Mouse (Mus musculus) forebrain, embryonic 11.5 days (tissue): ENCODE results near the gene Oas1h. TPM values are rescaled to one million over a fixed set of nuclear protein-coding genes. Genes with fewer than 3 reads are reported as not detected.
"Not testable (repeated sequence)": the region's sequence is repeated elsewhere in the genome, so short reads cannot be mapped to it uniquely, and the experiment has no call there.

ENCODE experiments used
- ATAC-seq: fragments of 200-750 bp; cut with Nextera tagmentation; replicated peaks from 2 replicates; pipeline ENCODE4 v1.8.0; 2017; ENCODE audit warnings: moderate TSS enrichment; ENCODE audit not compliant: low FRiP score
- DNase-seq: peaks from one replicate; pipeline ENCODE4 v3.0.0-alpha.2; 2017; ENCODE audit warnings: low spot score
- H3K27ac ChIP-seq: fragments of 300-500 bp; sonication (generic); 2 replicates; pipeline ENCODE4 v1.5.1; 2014; ENCODE audit warnings: low read depth, low read length
- H3K27me3 ChIP-seq: fragments of 300-500 bp; sonication (generic); 2 replicates; pipeline ENCODE4 v1.6.1; 2014; ENCODE audit warnings: mild to moderate bottlenecking, low read length, mixed read lengths; ENCODE audit not compliant: control insufficient read depth, insufficient read depth
- H3K36me3 ChIP-seq: fragments of 300-500 bp; sonication (generic); 2 replicates; pipeline ENCODE4 v1.6.1; 2014; ENCODE audit warnings: mild to moderate bottlenecking, low read length, moderate library complexity, mixed read lengths; ENCODE audit not compliant: control insufficient read depth, insufficient read depth
- H3K4me1 ChIP-seq: fragments of 300-500 bp; sonication (generic); replicated peaks from 2 replicates; pipeline ENCODE4 v1.6.1; 2014; ENCODE audit warnings: low read length, mixed read lengths; ENCODE audit not compliant: control insufficient read depth, insufficient read depth
- H3K4me2 ChIP-seq: fragments of 300-500 bp; sonication (generic); 2 replicates; pipeline ENCODE4 v1.6.1; 2014; ENCODE audit warnings: low read depth, mild to moderate bottlenecking, low read length, moderate library complexity, mixed read lengths; ENCODE audit not compliant: severe bottlenecking
- H3K4me3 ChIP-seq: fragments of 300-500 bp; sonication (generic); 2 replicates; pipeline ENCODE4 v1.5.1; 2014; ENCODE audit warnings: low read depth, low read length
- H3K9ac ChIP-seq: fragments of 300-500 bp; sonication (generic); 2 replicates; pipeline ENCODE4 v1.6.1; 2014; ENCODE audit warnings: low read length
- H3K9me3 ChIP-seq: fragments of 300-500 bp; sonication (generic); 2 replicates; pipeline ENCODE4 v1.6.1; 2016; ENCODE audit warnings: low read length, mixed read lengths; ENCODE audit not compliant: control insufficient read depth
- WGBS: fragments of 180-500 bp; shearing (Covaris S2); extraction: QIAGEN DNeasy Blood & Tissue Kit; methylation state at CpG from one replicate; pipeline ENCODE4 v1.1.7; 2014; 5-methylcytosine and 5-hydroxymethylcytosine counted together
- polyA plus RNA-seq: library from polyadenylated mRNA; unstranded; fragments of >200 nt; fragmentation: Nextera tagmentation; extraction: Ambion mirVana; gene quantifications from 2 replicates; pipeline ENCODE4 v1.2.1, GENCODE M21; 2014

The Oas1h gene
- polyA plus RNA-seq, 1 experiment from 2014 or later: not detected

DNA sequence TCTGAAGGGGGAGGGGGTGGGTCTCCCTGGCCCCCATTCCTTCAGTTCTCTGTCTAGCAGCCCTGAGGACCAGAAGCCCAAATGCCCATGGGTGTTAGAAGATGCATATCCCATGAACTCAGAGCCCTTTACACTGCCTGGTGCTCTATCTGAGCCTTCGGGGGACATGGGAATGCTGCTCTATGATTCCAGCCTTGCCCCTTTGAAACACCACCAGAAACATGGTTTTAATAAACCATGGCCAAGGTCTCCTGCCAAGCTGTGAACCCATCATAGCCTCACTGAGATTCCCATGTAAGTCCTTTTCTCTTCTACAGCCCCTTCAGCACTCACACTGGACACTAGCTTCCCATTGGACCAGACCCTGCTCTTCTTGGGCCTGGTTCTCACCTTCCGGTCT is 28.8 kb downstream of the Oas1h start:
- H3K9me3 ChIP-seq: no peaks in the 10 kb centered on the region
- no peak overlapping the region for H3K9ac ChIP-seq
- peak; percentile 37 for DNase-seq
- no peak overlapping the region for H3K4me3 ChIP-seq
- no peak overlapping the region for H3K4me2 ChIP-seq
- 91% methylated on average over 2 of the region's 2 CpGs for WGBS
- no peak overlapping the region for H3K27ac ChIP-seq
- no peaks in the 10 kb centered on the region for H3K27me3 ChIP-seq
- no peak for ATAC-seq
- H3K4me1 ChIP-seq: no peaks in the 10 kb centered on the region
- H3K36me3 ChIP-seq: no peaks in the 10 kb centered on the region

DNA sequence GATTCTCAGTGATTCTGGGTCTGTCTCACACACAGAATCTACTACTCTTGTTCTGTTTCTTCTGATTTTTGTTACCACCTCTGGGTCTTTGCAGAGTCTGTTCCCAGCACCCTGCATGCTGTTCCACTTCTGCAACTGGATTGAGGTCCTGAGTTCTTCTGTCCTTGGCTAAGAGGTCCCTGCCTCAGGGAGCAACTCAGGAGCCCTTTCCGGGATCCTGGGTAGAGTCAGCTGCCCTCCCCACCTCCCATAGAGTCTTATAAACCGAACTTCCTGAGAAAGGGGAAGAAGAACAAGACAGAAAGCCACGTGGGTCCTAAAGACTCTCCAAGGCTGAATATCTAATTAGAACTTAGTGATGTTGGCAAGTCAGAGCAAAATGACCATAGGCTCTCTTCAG is 29.8 kb downstream of the Oas1h start:
- Histone ChIP-seq H3K27me3 (no peaks in the 10 kb centered on the region), H3K36me3 (no peaks in the 10 kb centered on the region), H3K4me1 (no peaks in the 10 kb centered on the region), H3K27ac (no peak overlapping the region), H3K4me2 (no peak overlapping the region), H3K9me3 (no peaks in the 10 kb centered on the region), H3K4me3 (no peak overlapping the region), H3K9ac (no peak overlapping the region)
- ATAC-seq (no peak), DNase-seq (peak; percentile 9)
- 48% methylated on average over 3 of the region's 3 CpGs for WGBS

DNA sequence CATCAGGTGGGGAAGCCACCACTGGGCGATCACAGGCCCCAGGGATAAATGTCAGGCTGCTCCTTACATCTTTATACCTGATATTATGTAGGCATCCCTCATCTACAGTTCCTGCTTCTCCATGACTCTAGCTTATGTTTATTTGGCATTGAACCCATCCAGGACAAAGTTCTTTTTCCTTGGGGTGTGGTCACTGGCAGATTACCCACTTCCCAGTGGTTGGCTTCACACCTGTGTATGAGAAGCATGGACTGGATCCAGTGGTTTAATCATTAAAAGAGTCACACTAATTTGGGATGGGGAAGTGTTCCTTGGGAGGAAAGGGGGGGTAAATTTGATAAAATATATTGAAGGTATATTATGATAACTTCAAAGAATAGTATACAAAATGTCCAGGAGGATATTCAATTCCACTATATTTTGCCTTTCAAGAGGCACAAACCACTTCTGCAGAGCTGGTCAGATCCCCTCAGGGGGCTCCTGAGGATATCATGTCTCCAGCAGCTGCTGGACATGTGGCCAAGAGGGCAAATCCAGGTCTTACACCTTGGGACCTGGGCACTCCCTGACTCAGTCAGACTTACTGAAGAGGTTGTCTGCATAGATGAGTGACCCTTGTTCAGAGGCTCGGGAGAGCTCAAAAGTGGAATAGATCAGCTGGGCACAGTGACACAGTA is 30.5 kb downstream of the Oas1h start:
- DNase-seq, H3K27ac ChIP-seq, H3K9ac ChIP-seq, H3K4me2 ChIP-seq, H3K27me3 ChIP-seq, H3K4me3 ChIP-seq, H3K36me3 ChIP-seq, H3K9me3 ChIP-seq, ATAC-seq, H3K4me1 ChIP-seq: not testable (repeated sequence)
- WGBS: 88% methylated on average over 2 of the region's 2 CpGs

DNA sequence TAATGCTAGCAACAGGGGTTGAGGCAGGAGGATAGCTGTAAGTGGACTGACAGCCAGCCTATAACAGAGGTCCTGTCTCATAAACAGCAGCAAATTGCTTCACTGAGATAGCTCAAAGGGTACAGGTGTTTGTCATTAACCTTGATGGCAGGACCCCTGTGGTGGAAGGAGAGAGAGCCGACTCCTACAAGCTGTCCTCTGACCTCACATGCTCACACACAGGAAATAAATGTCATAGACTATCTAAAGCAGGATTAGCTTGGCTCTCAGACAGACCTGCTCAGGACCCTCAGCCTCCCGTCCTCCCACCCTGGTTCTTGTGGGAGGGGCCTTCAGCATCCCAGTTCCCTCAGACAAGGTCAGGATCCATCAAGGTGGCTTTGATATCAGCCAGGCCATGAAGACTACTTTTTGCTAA is 31.0 kb downstream of the Oas1h start:
- 85% methylated on average over 2 of the region's 2 CpGs for WGBS
- Histone ChIP-seq H3K36me3 (no peaks in the 10 kb centered on the region), H3K27ac (no peak overlapping the region), H3K4me3 (no peak overlapping the region), H3K9me3 (no peaks in the 10 kb centered on the region), H3K4me1 (no peaks in the 10 kb centered on the region), H3K9ac (no peak overlapping the region), H3K4me2 (no peak overlapping the region), H3K27me3 (no peaks in the 10 kb centered on the region)
- DNase-seq: peak; percentile 19
- ATAC-seq: no peak

DNA sequence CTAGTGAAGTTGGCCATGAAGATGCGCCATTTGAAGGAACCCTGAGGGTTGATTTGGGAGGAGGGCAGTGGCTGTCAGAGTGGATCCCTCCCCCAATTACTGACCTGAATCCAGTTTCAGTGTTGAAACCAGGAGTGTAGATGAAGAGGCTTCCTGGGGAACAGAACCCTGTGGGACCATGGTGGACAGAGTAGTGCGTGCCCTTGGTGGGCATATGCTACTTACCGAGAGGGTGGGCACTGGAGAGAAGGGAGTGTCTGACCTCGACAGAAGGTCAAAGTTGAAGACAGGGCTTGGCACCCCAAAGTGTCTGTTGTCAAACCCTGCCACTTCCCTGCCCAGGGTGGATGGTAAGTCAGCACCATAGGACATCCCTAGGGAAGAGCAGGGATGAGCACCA is 32.6 kb downstream of the Oas1h start:
- not testable (repeated sequence) for H3K4me1 ChIP-seq, H3K9me3 ChIP-seq, ATAC-seq, H3K4me2 ChIP-seq, H3K27me3 ChIP-seq, H3K27ac ChIP-seq, H3K36me3 ChIP-seq, H3K9ac ChIP-seq, H3K4me3 ChIP-seq
- peak; percentile 15 for DNase-seq
- 90% methylated on average over 4 of the region's 4 CpGs for WGBS

DNA sequence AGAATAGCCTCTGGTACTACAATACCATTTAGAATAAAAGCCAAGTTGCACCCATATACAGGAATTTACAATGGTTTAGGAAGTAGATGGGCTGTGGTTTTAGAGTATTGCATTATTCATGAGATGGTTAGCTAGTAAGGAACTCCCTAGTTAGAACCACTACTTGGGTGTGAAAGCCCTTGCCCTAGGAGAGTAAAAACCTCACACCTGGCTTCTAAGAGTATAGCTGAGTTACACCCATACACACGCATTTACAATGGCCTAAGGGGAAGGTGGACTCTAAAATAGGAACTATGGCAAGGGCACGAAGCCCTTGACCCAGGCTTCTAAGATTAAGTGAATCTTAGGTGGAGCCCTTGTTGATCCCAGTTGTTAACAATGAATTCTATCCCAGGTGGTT is 33.5 kb downstream of the Oas1h start:
- H3K27ac ChIP-seq, H3K4me1 ChIP-seq, H3K9me3 ChIP-seq, H3K36me3 ChIP-seq, ATAC-seq, H3K9ac ChIP-seq, H3K27me3 ChIP-seq, DNase-seq, H3K4me3 ChIP-seq, H3K4me2 ChIP-seq: not testable (repeated sequence)
- 74% methylated on average over 2 of the region's 2 CpGs for WGBS

DNA sequence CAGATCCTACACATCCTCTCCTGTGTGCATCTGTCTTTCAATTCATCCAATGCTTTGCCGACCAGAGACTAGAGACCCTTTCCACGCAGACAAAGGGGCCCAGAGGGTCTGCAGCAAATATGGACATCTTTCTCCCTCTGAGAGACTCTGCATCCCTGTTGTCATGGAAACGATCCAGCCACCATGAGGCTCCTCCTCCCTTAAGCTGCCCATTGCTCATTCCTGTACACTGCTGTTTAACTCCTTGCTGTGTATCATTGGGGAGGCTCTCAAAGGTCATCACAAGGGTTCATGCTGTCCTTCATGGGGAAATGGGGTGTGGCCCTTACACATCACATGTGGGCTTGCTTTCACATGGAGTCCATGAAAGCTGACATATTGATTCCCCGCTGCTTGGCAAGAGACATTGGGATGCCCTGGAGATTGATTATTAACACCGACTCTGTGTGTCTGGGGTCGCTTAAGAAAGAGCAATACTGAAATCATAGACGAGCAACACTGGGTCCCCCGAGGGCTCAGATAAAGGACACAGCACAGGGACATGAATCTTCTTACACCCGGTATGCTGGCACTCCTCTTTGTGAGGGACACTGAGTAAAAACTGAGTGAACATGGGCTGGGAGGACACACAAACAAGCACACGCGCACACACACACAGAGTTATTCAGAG is 34.1 kb downstream of the Oas1h start:
- Histone ChIP-seq H3K9ac (no peak overlapping the region), H3K27me3 (no peaks in the 10 kb centered on the region), H3K4me3 (no peak overlapping the region), H3K9me3 (no peaks in the 10 kb centered on the region), H3K36me3 (no peaks in the 10 kb centered on the region), H3K4me2 (no peak overlapping the region), H3K27ac (no peak overlapping the region), H3K4me1 (no peaks in the 10 kb centered on the region)
- WGBS: 87% methylated on average over 11 of the region's 11 CpGs
- ATAC-seq (no peak), DNase-seq (peak; percentile 13)

DNA sequence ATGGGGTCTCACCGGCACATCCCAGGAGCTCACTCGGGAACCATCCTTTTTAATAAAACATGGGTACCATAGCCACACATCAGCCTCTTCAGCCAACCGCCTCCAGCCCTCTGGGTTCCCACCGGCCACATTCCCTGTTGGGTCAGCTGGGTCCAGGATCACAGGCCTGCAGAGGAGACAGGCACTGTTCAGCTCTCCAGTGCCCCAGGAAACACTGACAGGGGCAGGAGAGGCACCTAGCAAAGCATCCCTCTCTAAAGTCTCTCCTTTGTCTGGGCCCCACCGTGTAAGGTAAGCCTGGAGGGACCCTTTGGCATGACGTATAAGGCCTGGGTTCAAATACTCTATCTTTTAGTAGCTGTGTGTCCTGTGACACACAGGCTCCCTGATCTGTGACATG is 37.1 kb downstream of the Oas1h start:
- no peak for ATAC-seq
- WGBS: 93% methylated on average over 6 of the region's 6 CpGs
- Histone ChIP-seq H3K27me3 (no peaks in the 10 kb centered on the region), H3K9ac (no peak overlapping the region), H3K4me3 (no peak overlapping the region), H3K36me3 (no peaks in the 10 kb centered on the region), H3K27ac (no peak overlapping the region), H3K9me3 (no peaks in the 10 kb centered on the region), H3K4me2 (no peak overlapping the region), H3K4me1 (no peaks in the 10 kb centered on the region)
- DNase-seq: peak; percentile 20

DNA sequence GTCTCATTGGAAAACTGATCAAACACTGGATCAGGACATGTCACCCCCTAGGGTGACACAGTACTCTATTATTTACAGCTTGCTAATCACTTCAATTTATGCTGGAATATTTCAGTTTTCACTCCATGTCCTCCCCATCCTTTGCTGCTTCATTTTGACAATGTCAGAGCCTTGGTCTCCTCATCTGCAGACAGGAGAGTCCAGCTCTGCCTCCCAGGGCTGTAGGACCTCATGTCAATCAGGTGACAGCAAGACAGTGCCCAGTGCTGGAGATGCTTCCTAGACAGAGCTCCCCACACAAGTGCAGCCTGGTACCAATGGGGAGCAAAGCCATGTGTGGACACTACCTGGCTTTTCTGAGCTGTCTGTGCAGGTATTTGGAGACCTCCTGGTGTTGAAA is 37.5 kb downstream of the Oas1h start:
- Histone ChIP-seq H3K9ac (no peak overlapping the region), H3K4me2 (no peak overlapping the region), H3K36me3 (no peaks in the 10 kb centered on the region), H3K9me3 (no peaks in the 10 kb centered on the region), H3K4me3 (no peak overlapping the region), H3K27ac (no peak overlapping the region), H3K4me1 (no peaks in the 10 kb centered on the region), H3K27me3 (no peaks in the 10 kb centered on the region)
- ATAC-seq (no peak), DNase-seq (peak; percentile 41)
